10 mouse cellular contexts compared by ENCODE assay signal in the genomic region with DNA sequence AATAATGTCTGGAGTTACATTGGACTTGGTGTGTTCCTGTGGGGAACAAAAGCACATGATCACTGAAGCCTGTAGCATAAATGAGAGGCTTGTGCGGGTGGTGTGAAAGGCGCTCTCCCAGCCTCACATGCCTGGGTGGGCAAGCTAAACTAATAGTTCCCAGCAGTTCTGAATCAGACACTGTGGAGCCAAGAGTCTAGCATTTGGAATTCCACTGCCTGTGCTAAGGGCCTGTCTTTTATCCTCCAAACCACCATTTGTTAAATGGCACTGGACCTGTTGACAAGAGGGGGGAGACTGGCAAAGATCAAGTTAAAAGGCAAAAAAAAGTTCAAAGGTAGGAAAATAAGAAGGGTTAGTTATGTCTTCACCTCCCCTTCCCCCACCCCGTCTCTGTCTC. TPM values are rescaled to one million over a fixed set of nuclear protein-coding genes. Genes with fewer than 3 reads are reported as not detected.
A peak's percentile ranks its signal among the peaks of the same experiment; 100 is the strongest.
DNase-seq lines count a peak whose midpoint lies in the region; ATAC-seq and TF ChIP-seq lines count a peak whose summit lies in the region.
"Had no signal": no experiment of that assay in that cellular context is flagged by ENCODE, and none has a peak within 500 bp of the region (broad histone marks: within the 10 kb centered on the region; RNA-seq: fewer than 3 reads in every experiment).

No protein-coding gene starts in this region.

- H3K9me3 ChIP-seq in hindbrain, embryonic 14.5 days (ENCODE audit: control insufficient read depth, low read length) = no peaks in the 10 kb centered on the region
- H3K9me3 ChIP-seq in neural tube, embryonic 13.5 days = no peaks in the 10 kb centered on the region
- H3K9me3 ChIP-seq: G1E had no signal

- H3K27me3 ChIP-seq in kidney, adult 2 months (replicated peaks; ENCODE audit: control insufficient read depth, insufficient read depth, low read length) = no peaks in the 10 kb centered on the region
- no peaks in the 10 kb centered on the region for H3K27me3 ChIP-seq in hindbrain, embryonic 14.5 days (ENCODE audit: control insufficient read depth, insufficient read depth, low read length)
- H3K27me3 ChIP-seq in neural tube, embryonic 13.5 days = no peaks in the 10 kb centered on the region

- H3K4me1 ChIP-seq in kidney, adult 2 months (ENCODE audit: control insufficient read depth, insufficient read depth, low read length) = peaks cover 24% of the 10 kb centered on the region; the same call in 1 of the 2 replicates
- H3K4me1 ChIP-seq in hindbrain, embryonic 14.5 days (replicated peaks; ENCODE audit: control insufficient read depth, insufficient read depth, low read length) = peaks cover 12% of the 10 kb centered on the region
- H3K4me1 ChIP-seq in neural tube, embryonic 13.5 days (replicated peaks) = peaks cover 29% of the 10 kb centered on the region

- ATAC-seq in hindbrain, embryonic 14.5 days (ENCODE audit: low FRiP score) = no peak
- ATAC-seq in neural tube, embryonic 13.5 days (ENCODE audit: low read depth) = 0 out of 2 replicates have a peak, but pooled peaks have one; percentile 60

- no peak for TF ChIP-seq POLR2A in kidney, adult 2 months (IDR thresholded peaks at IDR 0.05; ENCODE audit: low read depth, low read length)

- no peak overlapping the region for H3K9ac ChIP-seq in hindbrain, embryonic 14.5 days
- no peak overlapping the region for H3K9ac ChIP-seq in neural tube, embryonic 13.5 days

- peak; percentile 27 for DNase-seq in kidney, adult 2 months
- DNase-seq in kidney, adult 9 months = no peak
- DNase-seq in embryo, embryonic 11 days = peak; percentile 69
- DNase-seq in hindbrain, embryonic 14.5 days (ENCODE audit: low spot score) = no peak
- DNase-seq in adrenal gland, postnatal 10 days = no peak
- no peak for DNase-seq in adrenal gland, postnatal 14 days
- DNase-seq in cerebellum, adult 18-20 months = no peak
- DNase-seq: lung, postnatal 4 days had no signal

- no peak overlapping the region for H3K4me2 ChIP-seq in hindbrain, embryonic 14.5 days (replicated peaks)
- no peak overlapping the region for H3K4me2 ChIP-seq in neural tube, embryonic 13.5 days

- H3K27ac ChIP-seq in kidney, adult 2 months (ENCODE audit: insufficient read depth, low read depth, low read length) = no peak overlapping the region
- peak overlapping the region; percentile 63 for H3K27ac ChIP-seq in hindbrain, embryonic 14.5 days
- peak overlapping the region; percentile 75 for H3K27ac ChIP-seq in neural tube, embryonic 13.5 days (replicated peaks)

- no peak overlapping the region for H3K4me3 ChIP-seq in kidney, adult 2 months (ENCODE audit: insufficient read depth, low read depth, low read length)
- no peak overlapping the region for H3K4me3 ChIP-seq in hindbrain, embryonic 14.5 days (replicated peaks; ENCODE audit: low read length)
- no peak overlapping the region for H3K4me3 ChIP-seq in neural tube, embryonic 13.5 days

- 50% methylated on average over 3 of the region's 3 CpGs for WGBS in kidney, adult 2 months
- 42% methylated on average over 3 of the region's 3 CpGs for WGBS in hindbrain, embryonic 14.5 days
- WGBS in neural tube, embryonic 13.5 days = 49% methylated on average over 3 of the region's 3 CpGs

- TF ChIP-seq CTCF in kidney, adult 2 months (conservative IDR thresholded peaks at IDR 0.05; ENCODE audit: insufficient read depth, insufficient read length, low read depth, low read length) = no peak

- no peaks in the 10 kb centered on the region for H3K36me3 ChIP-seq in kidney, adult 2 months (ENCODE audit: control insufficient read depth, insufficient read depth, low read length)
- H3K36me3 ChIP-seq in hindbrain, embryonic 14.5 days (replicated peaks; ENCODE audit: control insufficient read depth, insufficient read depth) = no peaks in the 10 kb centered on the region
- no peaks in the 10 kb centered on the region for H3K36me3 ChIP-seq in neural tube, embryonic 13.5 days

RNA-seq across cellular contexts. Expression of a gene that starts 18.3 kb away (rescaled TPM):
- polyA plus RNA-seq in kidney, adult 2 months (2012; rRNA removed) = 11.7 and 11.8 TPM in 2 replicates
- 44.6 and 48.0 TPM in 2 replicates for polyA plus RNA-seq in hindbrain, embryonic 14.5 days (2014; fragmentation: Nextera tagmentation; extraction: Ambion mirVana)
- 49.4 and 50.8 TPM in 2 replicates for polyA plus RNA-seq in neural tube, embryonic 13.5 days (2015; fragmentation: Nextera tagmentation; extraction: Ambion mirVana)
- total RNA-seq in adrenal gland, postnatal 10 days (2021) = 10 to 100 TPM; 23.9 to 35.6 TPM
- 36.1 and 42.5 TPM in 2 replicates for total RNA-seq in adrenal gland, postnatal 14 days (2021)

RNA-seq across cellular contexts. Expression of a gene that starts 46.7 kb away (rescaled TPM):
- 60.5 and 63.4 TPM in 2 replicates for polyA plus RNA-seq in kidney, adult 2 months (2012; rRNA removed)
- 7.0 and 7.1 TPM in 2 replicates for polyA plus RNA-seq in hindbrain, embryonic 14.5 days (2014; fragmentation: Nextera tagmentation; extraction: Ambion mirVana)
- polyA plus RNA-seq in neural tube, embryonic 13.5 days (2015; fragmentation: Nextera tagmentation; extraction: Ambion mirVana) = 6.6 and 7.7 TPM in 2 replicates
- 10 to 100 TPM; 29.0 to 31.9 TPM for total RNA-seq in adrenal gland, postnatal 10 days (2021)
- total RNA-seq in adrenal gland, postnatal 14 days (2021) = 27.7 and 32.3 TPM in 2 replicates
- total RNA-seq: G1E had no signal
- polyA plus RNA-seq: G1E had no signal

Comparison
In these comparisons a context has a peak if more than half of its experiments do, and no peak if none do; other contexts are left out.
1. DNase-seq: peak in kidney, adult 2 months (single experiment) and embryo, embryonic 11 days (single experiment); none in kidney, adult 9 months (single experiment), hindbrain, embryonic 14.5 days (single experiment), adrenal gland, postnatal 10 days (single experiment), adrenal gland, postnatal 14 days (single experiment) and cerebellum, adult 18-20 months (0 of 2).